Mouse (Mus musculus) Patski (cell line): Measurements from ENCODE around the gene Mier3. TPM values are rescaled to one million over a fixed set of nuclear protein-coding genes. Genes with fewer than 3 reads are reported as not detected.

Source experiments
- ATAC-seq: fragments of 100-300 bp; one replicate; pipeline ENCODE4 v1.8.0; 2021
- CTCF ChIA-PET: fragments of 350-600 bp; sonication (Branson Sonifier 250); formaldehyde crosslinking; loops from one replicate; lab custom pipeline; 2022; ENCODE audit warnings: inconsistent platforms; lab: Charles Lee
- POLR2A ChIA-PET: fragments of 350-600 bp; sonication (Branson Sonifier 250); formaldehyde crosslinking; loops from one replicate; lab custom pipeline; 2022; ENCODE audit warnings: antibody characterized with exemption, inconsistent platforms; lab: Charles Lee
- DNase-seq: peaks from one replicate; pipeline ENCODE4 v3.0.0-alpha.2; 2011; ENCODE audit warnings: low read depth, low spot score
- H3K27me3 ChIP-seq: fragments of 371-371 bp; one replicate; pipeline ENCODE4 v1.5.1; 2021
- CTCF ChIP-seq: fragments of 100-300 bp; IDR thresholded peaks from one replicate; pipeline ENCODE4 v1.5.1; 2021
- in situ Hi-C: fragments of 300-500 bp; cut with MboI; formaldehyde crosslinking; loops from 3 replicates; pipeline ENCODE4 v1.11.1; 2018; ENCODE audit warnings: low pct_unique_long_range_greater_than_20kb, mixed read lengths
- polyA plus RNA-seq: library from polyadenylated mRNA; unstranded; gene quantifications from one replicate; pipeline ENCODE4 v1.2.3, GENCODE M21; 2021

Gene Mier3
- polyA plus RNA-seq, 1 experiment from 2014 or later, result 16.5 TPM

- in situ Hi-C loops, result no loop called here
- CTCF ChIA-PET, result no interaction called here
- no peak for DNase-seq
- no peak for ATAC-seq
- peaks cover 16% of the 10 kb centered on the region for H3K27me3 ChIP-seq
- TF ChIP-seq CTCF, result no peak
- POLR2A ChIA-PET, result no interaction called here
These were observed 22.1 kb upstream of the Mier3 start for GRCm38 (mm10) chr13:111658501-111659280.

GRCm38 (mm10) chr13:111659430-111659829 is 21.3 kb upstream of the Mier3 start:
- ChIA-PET POLR2A (no interaction called here), CTCF (no interaction called here)
- H3K27me3 ChIP-seq, result peaks cover 16% of the 10 kb centered on the region
- TF ChIP-seq CTCF, result no peak
- DNase-seq, result no peak
- in situ Hi-C loops, result no loop called here
- ATAC-seq, result no peak

GRCm38 (mm10) chr13:111660072-111660471 is 20.7 kb upstream of the Mier3 start:
- CTCF ChIA-PET, result no interaction called here
- in situ Hi-C loops, result loop anchor here (5.0 kb wide), 1 partner anchor 98 kb away; no protein-coding TSS in a partner anchor
- no peak for DNase-seq
- peak; percentile 17 for ATAC-seq
- H3K27me3 ChIP-seq, result peaks cover 14% of the 10 kb centered on the region
- TF ChIP-seq CTCF, result no peak
- POLR2A ChIA-PET, result no interaction called here

- peaks cover 12% of the 10 kb centered on the region for H3K27me3 ChIP-seq
- no peak for TF ChIP-seq CTCF
- ChIA-PET CTCF (no interaction called here), POLR2A (no interaction called here)
- in situ Hi-C loops, result loop anchor here (5.0 kb wide), 1 partner anchor 98 kb away; no protein-coding TSS in a partner anchor
- ATAC-seq (no peak), DNase-seq (no peak)
These were observed 20.2 kb upstream of the Mier3 start for GRCm38 (mm10) chr13:111660556-111660955.

GRCm38 (mm10) chr13:111668016-111668415 is 12.8 kb upstream of the Mier3 start:
- CTCF ChIA-PET, result no interaction called here
- DNase-seq (no peak), ATAC-seq (no peak)
- in situ Hi-C loops, result no loop called here
- no peaks in the 10 kb centered on the region for H3K27me3 ChIP-seq
- no peak for TF ChIP-seq CTCF
- POLR2A ChIA-PET, result no interaction called here

GRCm38 (mm10) chr13:111676841-111677240 is 3.9 kb upstream of the Mier3 start:
- no peak for TF ChIP-seq CTCF
- DNase-seq (no peak), ATAC-seq (no peak)
- H3K27me3 ChIP-seq, result peaks cover 18% of the 10 kb centered on the region
- in situ Hi-C loops, result no loop called here
- POLR2A ChIA-PET, result no interaction called here
- CTCF ChIA-PET, result no interaction called here

- ChIA-PET CTCF (no interaction called here), POLR2A (no interaction called here)
- peaks cover 17% of the 10 kb centered on the region for H3K27me3 ChIP-seq
- DNase-seq (no peak), ATAC-seq (no peak)
- in situ Hi-C loops, result no loop called here
- no peak for TF ChIP-seq CTCF
These were observed 3.4 kb downstream of the Mier3 start for GRCm38 (mm10) chr13:111684056-111684625.

- CTCF ChIA-PET, result no interaction called here
- POLR2A ChIA-PET, result no interaction called here
These were observed 5.1 kb downstream of the Mier3 start for GRCm38 (mm10) chr13:111685751-111686462.

GRCm38 (mm10) chr13:111686522-111687284 is 5.9 kb downstream of the Mier3 start:
- ChIA-PET POLR2A (interaction anchor here (1.0 kb wide), 1 partner anchor 16 kb away, joined by 5 read pairs; no protein-coding TSS in a partner anchor), CTCF (interaction anchor here (0.9 to 1.2 kb wide), 3 partner anchors 14 to 265 kb away, joined by 3 read pairs; no protein-coding TSS in a partner anchor)
- ATAC-seq (peak; percentile 40), DNase-seq (no peak)
- peaks cover 5% of the 10 kb centered on the region for H3K27me3 ChIP-seq
- in situ Hi-C loops, result no loop called here
- TF ChIP-seq CTCF, result no peak

More at GRCm38 (mm10) chr13:111685751-111686462, 5.1 kb downstream of the Mier3 start:
- in situ Hi-C loops, result no loop called here
- DNase-seq (no peak), ATAC-seq (peak; percentile 91)
- no peak for TF ChIP-seq CTCF
- H3K27me3 ChIP-seq, result peaks cover 5% of the 10 kb centered on the region

GRCm38 (mm10) chr13:111687285-111687781 is 6.6 kb downstream of the Mier3 start:
- in situ Hi-C loops, result no loop called here
- ChIA-PET POLR2A (interaction anchor here (1.0 kb wide), 1 partner anchor 16 kb away, joined by 5 read pairs; no protein-coding TSS in a partner anchor), CTCF (interaction anchor here (0.8 to 2.0 kb wide), 5 partner anchors 14 to 266 kb away, joined by 3 to 5 read pairs (median 3); no protein-coding TSS in a partner anchor)
- H3K27me3 ChIP-seq, result peaks cover 5% of the 10 kb centered on the region
- DNase-seq (no peak), ATAC-seq (peak; percentile 37)
- TF ChIP-seq CTCF, result no peak
